Mouse (Mus musculus) lung, adult 2 months (tissue): ENCODE data around the gene Cflar. TPM values are rescaled to one million over a fixed set of nuclear protein-coding genes. Genes with fewer than 3 reads are reported as not detected.

Experiments
- DNase-seq: peaks from one replicate; pipeline ENCODE4 v3.0.0; 2022
- H3K4me1 ChIP-seq: fragments of 200-500 bp; 2 replicates; pipeline ENCODE4 v1.6.1; 2011; ENCODE audit warnings: low read length; ENCODE audit not compliant: control insufficient read depth, insufficient read depth
- H3K4me3 ChIP-seq: fragments of 200-500 bp; replicated peaks from 2 replicates; pipeline ENCODE3; 2011; ENCODE audit warnings: low read depth, mild to moderate bottlenecking, control low read depth, low read length; ENCODE audit errors: extremely low read depth
- CTCF ChIP-seq: fragments of 200-500 bp; IDR thresholded peaks from 2 replicates; pipeline ENCODE4 v1.5.1; 2011; ENCODE audit warnings: mild to moderate bottlenecking, low read length, control low read depth; ENCODE audit not compliant: insufficient read depth
- POLR2A ChIP-seq: fragments of 200-500 bp; IDR thresholded peaks from 2 replicates; pipeline ENCODE4 v1.6.1; 2011; ENCODE audit warnings: low read depth, mild to moderate bottlenecking, control low read depth, low read length, borderline replicate concordance; ENCODE audit errors: extremely low read depth
- WGBS: fragments of 180-500 bp; shearing (Covaris S2); methylation state at CpG from one replicate; pipeline ENCODE4 v1.1.7; 2018; 5-methylcytosine and 5-hydroxymethylcytosine counted together
- polyA plus RNA-seq: library from polyadenylated mRNA; depleted of rRNA; stranded (reverse); fragments of >200 nt; gene quantifications from 2 replicates; pipeline ENCODE4 v1.2.3, GENCODE M21; 2012

Cflar gene
- polyA plus RNA-seq, 1 experiment: 63.2 TPM

DNA sequence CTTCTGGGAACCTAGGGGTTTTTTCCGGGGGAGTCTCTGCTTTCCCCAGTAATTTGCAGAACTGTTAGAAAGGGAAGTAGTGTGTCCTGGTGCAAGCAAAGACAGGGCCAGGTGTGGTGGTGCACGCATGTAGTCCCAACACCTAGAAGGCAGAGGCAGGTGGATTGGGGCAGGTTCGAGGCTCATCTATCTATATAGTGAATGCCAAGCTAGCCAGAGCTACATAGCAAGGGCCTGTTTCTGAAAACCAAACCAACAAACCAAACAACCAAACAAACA lies 17.2 kb downstream of the Cflar start:
- no peak for DNase-seq
- Histone ChIP-seq H3K4me3 (no peak overlapping the region), H3K4me1 (peaks cover 17% of the 10 kb centered on the region)
- 93% methylated on average over 3 of the region's 3 CpGs for WGBS
- TF ChIP-seq CTCF: no peak
- TF ChIP-seq POLR2A: no peak

DNA sequence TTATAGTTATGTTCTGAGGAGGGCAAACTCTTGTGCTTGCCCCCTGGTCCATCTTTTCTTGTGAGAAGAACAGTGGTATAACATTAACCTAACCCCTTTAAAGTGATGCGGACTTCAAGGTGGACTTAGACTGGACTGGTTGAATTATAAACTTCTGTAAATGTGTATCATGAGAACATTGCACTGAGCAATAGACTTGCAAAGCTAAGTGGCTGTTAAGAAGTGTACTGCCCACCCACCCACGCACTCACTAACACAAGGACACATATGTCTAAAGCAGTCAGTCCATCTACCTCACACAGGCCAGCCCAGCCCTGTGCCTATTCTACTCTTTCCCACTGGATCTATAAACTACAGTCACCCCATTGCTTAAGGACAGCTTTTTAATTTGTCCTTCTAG lies 22.3 kb downstream of the Cflar start:
- no peak for TF ChIP-seq POLR2A
- no peak for TF ChIP-seq CTCF
- no peak overlapping the region for H3K4me3 ChIP-seq
- DNase-seq: no peak
- peaks cover 4% of the 10 kb centered on the region for H3K4me1 ChIP-seq
- WGBS: 94% methylated on average over 2 of the region's 2 CpGs

DNA sequence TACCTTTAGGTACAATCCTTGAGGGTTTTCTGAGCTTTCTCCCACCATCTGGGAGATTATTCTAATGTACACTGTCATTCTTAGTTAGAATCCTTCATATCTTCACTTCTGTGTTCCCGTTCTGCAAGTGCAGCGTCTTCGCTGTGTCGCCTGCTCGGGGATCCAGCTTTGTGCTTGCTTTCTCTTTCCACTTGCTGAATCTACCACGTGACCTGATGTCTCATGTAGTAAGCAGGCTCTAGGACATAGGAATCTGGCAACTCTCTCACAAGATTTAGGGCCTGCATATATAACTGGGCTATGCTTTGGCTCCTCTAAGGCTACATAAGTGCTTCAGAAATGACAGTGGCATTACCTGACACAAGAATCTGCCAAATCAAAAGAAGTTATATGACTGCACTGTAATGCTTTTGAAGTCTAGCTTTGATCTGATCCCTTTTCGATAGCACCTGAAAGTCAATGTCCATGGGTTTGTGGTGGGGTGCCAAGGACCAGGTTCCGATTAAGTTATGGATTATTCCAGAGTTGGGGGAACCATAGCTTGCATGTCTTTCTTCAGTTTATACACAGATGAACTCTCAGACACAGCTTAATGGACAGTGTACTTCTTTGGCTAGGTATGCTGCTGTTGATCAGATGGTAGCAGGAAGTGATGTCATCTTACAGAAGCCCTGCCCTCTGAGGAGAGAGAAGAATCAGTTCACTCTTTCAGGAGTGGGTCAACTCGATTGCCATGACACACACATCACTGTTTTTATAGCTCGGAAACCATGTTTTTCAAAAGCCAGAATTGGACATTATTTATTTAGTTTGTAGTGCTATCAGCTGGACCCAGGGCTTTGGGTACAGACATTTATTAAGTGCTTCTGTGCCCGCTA lies 23.0 kb downstream of the Cflar start:
- WGBS: 85% methylated on average over 11 of the region's 11 CpGs
- no peak for DNase-seq
- H3K4me1 ChIP-seq: peaks cover 4% of the 10 kb centered on the region
- TF ChIP-seq CTCF (no peak), POLR2A (no peak)
- H3K4me3 ChIP-seq: no peak overlapping the region

DNA sequence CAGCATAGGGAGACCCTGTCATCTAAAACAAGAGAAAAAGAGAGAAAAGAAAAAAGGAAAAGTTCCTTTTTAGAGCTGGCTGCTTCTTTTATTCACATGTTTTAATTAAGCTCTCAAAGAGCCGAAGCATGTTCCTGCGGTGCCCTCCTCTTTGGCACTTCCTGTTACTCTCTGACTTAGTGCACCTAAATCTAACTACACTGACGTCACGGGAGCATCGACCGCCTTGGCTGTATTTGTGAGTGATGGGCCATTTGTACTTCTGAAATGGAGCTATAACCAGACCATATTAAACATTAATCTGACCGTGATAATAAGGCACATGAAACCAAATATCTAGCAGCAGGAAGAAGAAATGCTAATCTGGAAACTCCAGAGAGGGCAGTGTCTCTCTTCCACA lies 24.7 kb downstream of the Cflar start:
- peaks cover 4% of the 10 kb centered on the region for H3K4me1 ChIP-seq
- DNase-seq: no peak
- WGBS: 81% methylated on average over 7 of the region's 7 CpGs
- no peak for TF ChIP-seq POLR2A
- no peak for TF ChIP-seq CTCF
- H3K4me3 ChIP-seq: no peak overlapping the region

DNA sequence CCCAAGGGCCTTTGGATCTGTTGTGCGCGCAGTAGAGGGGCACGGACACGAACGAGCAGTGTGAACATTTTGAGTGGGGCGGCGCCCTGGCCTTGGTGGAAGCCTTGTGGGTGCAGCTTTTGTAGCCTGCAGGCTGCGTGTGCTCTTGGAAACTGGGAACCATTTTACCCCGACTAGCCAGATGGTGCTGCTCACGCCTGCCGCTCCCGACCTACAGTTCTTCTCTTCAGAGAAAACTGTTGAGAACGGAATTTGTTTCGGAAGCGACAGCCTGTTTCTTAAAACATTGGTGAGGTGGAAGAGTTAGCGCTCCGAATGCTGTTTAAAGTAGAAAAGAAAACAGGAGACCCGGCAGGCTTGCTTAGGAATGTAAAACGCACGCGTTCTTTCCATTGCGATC lies 25.7 kb downstream of the Cflar start:
- WGBS: 85% methylated on average over 22 of the region's 22 CpGs
- Histone ChIP-seq H3K4me1 (peaks cover 4% of the 10 kb centered on the region), H3K4me3 (no peak overlapping the region)
- no peak for DNase-seq
- TF ChIP-seq POLR2A (no peak), CTCF (no peak)

DNA sequence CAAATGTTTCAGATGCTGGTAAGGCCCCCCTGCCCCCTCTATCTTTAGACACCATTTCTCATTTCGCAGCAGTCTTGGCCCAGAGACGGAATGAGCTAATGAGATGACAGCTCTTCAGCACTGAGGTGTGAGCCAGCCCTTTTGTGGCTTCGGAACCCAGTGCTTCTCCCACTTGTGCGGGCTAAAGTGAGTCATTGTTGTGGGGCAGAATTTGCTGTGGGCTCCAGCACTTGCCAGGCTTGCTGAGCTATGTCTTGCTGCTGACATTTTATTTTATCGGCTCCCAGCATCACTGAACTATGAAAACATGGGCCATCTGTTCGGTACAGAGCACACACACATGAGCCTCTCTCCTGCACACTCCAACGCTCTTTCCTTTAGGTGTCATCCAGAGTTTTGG lies 28.2 kb downstream of the Cflar start:
- Histone ChIP-seq H3K4me1 (no peaks in the 10 kb centered on the region; the same call in 1 of the 2 replicates), H3K4me3 (no peak overlapping the region)
- 79% methylated on average over 7 of the region's 7 CpGs for WGBS
- DNase-seq: no peak
- no peak for TF ChIP-seq CTCF

DNA sequence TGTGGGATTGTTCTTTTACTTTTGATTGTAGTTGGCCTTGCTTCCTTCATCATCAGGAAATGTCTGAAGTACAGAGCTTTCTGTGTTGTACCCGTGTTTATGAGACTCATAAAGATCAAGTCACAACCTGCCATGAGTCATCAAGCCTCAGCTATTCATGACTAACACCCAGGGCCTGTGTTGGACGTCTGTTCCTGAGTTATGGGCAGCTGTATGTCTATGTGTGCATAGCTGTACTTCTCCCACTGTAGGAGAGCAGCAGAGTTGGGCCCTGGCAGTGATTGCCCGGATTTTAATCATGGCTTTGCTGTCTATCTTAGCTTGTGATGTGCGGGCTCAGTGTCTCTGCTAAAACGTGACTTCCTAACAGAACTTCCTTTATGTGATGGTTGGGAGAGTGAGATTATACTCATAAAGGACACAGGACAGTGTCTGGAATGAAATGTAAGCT lies 31.3 kb downstream of the Cflar start:
- no peak for DNase-seq
- WGBS: 45% methylated on average over 5 of the region's 5 CpGs
- Histone ChIP-seq H3K4me3 (no peak overlapping the region), H3K4me1 (peaks cover 3% of the 10 kb centered on the region; the same call in 1 of the 2 replicates)
- TF ChIP-seq POLR2A (no peak), CTCF (no peak)

DNA sequence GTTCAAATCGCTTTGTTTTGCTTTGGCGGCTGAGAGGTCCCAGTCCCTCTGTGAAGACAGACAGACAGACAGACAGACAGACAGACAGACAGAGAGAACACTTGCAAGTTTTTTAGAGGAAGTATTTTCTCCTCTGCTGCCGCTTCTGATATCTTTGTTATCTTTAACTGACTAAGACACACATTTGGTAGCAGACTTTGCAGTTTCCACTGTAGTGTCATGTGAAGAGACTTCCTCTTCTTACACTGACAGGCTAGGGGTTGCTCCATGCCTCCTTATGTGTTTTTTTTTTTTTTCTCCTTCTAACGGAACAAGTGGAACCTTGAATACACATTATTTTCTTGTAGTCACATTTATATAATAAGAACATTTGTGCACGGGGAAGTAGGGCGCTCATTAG lies 31.9 kb downstream of the Cflar start:
- Histone ChIP-seq H3K4me1 (peaks cover 3% of the 10 kb centered on the region; the same call in 1 of the 2 replicates), H3K4me3 (no peak overlapping the region)
- no peak for DNase-seq
- WGBS: 70% methylated on average over 6 of the region's 6 CpGs
- TF ChIP-seq POLR2A (no peak), CTCF (no peak)

DNA sequence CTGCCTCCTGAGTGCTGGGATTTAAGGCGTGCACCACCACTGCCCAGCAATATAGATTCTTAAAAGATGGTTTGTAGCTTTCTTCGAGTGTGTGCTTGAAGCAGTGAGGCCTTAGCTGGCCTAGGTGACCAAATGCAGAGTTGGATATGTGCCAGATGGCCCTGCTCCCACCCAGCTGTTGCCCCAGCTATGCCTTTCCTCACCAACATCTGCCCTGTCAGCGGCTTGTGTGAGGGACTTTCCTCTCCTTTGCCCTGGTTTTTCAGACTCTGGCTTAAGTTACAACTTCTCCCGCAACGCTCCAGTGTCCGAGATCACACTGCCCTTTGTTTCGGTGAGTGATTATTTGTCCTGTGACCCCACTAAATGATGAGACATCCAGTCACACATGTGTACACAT lies 33.3 kb downstream of the Cflar start:
- Histone ChIP-seq H3K4me1 (peaks cover 3% of the 10 kb centered on the region; the same call in 1 of the 2 replicates), H3K4me3 (no peak overlapping the region)
- WGBS: 71% methylated on average over 7 of the region's 7 CpGs
- TF ChIP-seq CTCF (no peak), POLR2A (no peak)
- no peak for DNase-seq

DNA sequence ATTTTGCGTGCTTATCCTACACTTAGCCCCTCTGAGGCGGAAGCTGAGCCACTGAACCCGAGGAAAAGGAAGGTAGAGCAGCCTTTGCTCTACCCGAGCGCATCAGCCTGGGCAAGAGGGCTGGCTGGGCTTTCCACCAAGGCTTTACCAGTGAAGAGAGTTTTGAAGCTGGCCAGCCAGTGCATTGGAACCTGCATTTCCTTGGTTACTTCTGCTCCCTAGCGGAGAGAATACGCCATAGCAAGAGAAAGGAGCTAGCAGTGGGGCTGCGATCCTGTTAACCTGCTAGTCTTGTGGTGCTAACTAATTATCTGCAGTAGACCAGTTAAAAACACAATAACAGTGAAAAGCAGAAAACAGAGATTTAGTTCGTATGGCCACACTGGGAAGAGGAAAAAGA lies 35.6 kb downstream of the Cflar start:
- WGBS: 73% methylated on average over 9 of the region's 9 CpGs
- TF ChIP-seq CTCF: peak; percentile 47
- TF ChIP-seq POLR2A: no peak
- H3K4me3 ChIP-seq: no peak overlapping the region
- peaks cover 3% of the 10 kb centered on the region; the same call in 1 of the 2 replicates for H3K4me1 ChIP-seq
- DNase-seq: no peak
